Mouse (Mus musculus): ENCODE results near the gene Zcwpw1. TPM values are rescaled to one million over a fixed set of nuclear protein-coding genes. Genes with fewer than 3 reads are reported as not detected.

Gene Zcwpw1
- polyA plus RNA-seq, 2 experiments = 2.4 to 3.1 TPM

GRCm38 (mm10) chr5:137806158-137806557, 18.6 kb downstream of the Zcwpw1 start:
- DNase-seq (ENCODE audit: low read depth in 3 of 3, low spot score in 3 of 3) (no peak), ATAC-seq (ENCODE audit: insufficient read depth) (no peak)
- Histone ChIP-seq H3K36me3 (replicated peaks; ENCODE audit: control insufficient read depth, insufficient read depth, low read depth) (no peaks in the 10 kb centered on the region), H3K9me3 (ENCODE audit: control insufficient read depth, low read length) (no peaks in the 10 kb centered on the region), H3K27ac (no peak overlapping the region), H3K4me2 (ENCODE audit: low read depth) (no peak overlapping the region), H3K4me1 (replicated peaks; ENCODE audit: control insufficient read depth in 2 of 2, insufficient read depth in 2 of 2, low read length in 1 of 2) (no peaks in the 10 kb centered on the region), H3K4me3 (ENCODE audit: insufficient read depth in 1 of 2, low read depth in 2 of 2, low read length in 2 of 2) (no peak overlapping the region), H3K9ac (replicated peaks) (no peak overlapping the region), H3K27me3 (ENCODE audit: control insufficient read depth, insufficient read depth, low read length) (no peaks in the 10 kb centered on the region)
- 58% methylated on average over 1 of the region's 1 CpGs for WGBS (ENCODE audit: insufficient replicate concordance)
- no peak for TF ChIP-seq EP300 (IDR thresholded peaks at IDR 0.05; ENCODE audit: low read depth)
- no peak for TF ChIP-seq CTCF (IDR thresholded peaks at IDR 0.05; ENCODE audit: low read depth)

DNA sequence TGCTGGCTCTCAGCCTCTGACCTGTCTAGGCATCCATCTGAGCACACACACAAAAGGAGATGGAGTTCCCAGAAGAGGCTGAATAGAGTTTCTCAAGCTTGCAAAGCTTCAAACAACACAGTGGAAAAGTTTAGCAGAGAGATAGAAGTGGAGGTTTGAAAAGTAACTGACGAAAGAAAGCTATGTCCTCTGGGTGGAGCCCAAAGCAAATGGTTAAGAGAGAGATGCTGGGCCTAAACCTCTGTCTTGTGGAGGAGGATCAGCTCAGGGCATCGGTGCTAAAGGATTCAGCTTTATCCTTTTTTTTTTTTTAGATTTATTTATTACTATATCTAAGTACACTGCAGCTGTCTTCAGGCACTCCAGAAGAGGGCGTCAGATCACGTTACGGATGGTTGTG, 20.7 kb downstream of the Zcwpw1 start:
- H3K4me1 ChIP-seq (replicated peaks; ENCODE audit: control insufficient read depth in 2 of 2, insufficient read depth in 2 of 2, low read length in 1 of 2) = no peaks in the 10 kb centered on the region
- 71% methylated on average over 5 of the region's 5 CpGs for WGBS (ENCODE audit: insufficient replicate concordance)
- no peak overlapping the region for H3K4me3 ChIP-seq (ENCODE audit: insufficient read depth in 1 of 2, low read depth in 2 of 2, low read length in 2 of 2)
- H3K27me3 ChIP-seq (ENCODE audit: control insufficient read depth, insufficient read depth, low read length) = no peaks in the 10 kb centered on the region
- H3K27ac ChIP-seq = no peak overlapping the region
- H3K9ac ChIP-seq (replicated peaks) = no peak overlapping the region
- H3K36me3 ChIP-seq (replicated peaks; ENCODE audit: control insufficient read depth, insufficient read depth, low read depth) = no peaks in the 10 kb centered on the region
- no peak overlapping the region for H3K4me2 ChIP-seq (ENCODE audit: low read depth)
- no peak for TF ChIP-seq CTCF (IDR thresholded peaks at IDR 0.05; ENCODE audit: low read depth)
- TF ChIP-seq EP300 (IDR thresholded peaks at IDR 0.05; ENCODE audit: low read depth) = no peak
- DNase-seq (ENCODE audit: low read depth in 3 of 3, low spot score in 3 of 3) (no peak), ATAC-seq (ENCODE audit: insufficient read depth) (no peak)
- H3K9me3 ChIP-seq (ENCODE audit: control insufficient read depth, low read length) = no peaks in the 10 kb centered on the region

GRCm38 (mm10) chr5:137817466-137818222, 30.0 kb downstream of the Zcwpw1 start:
- Histone ChIP-seq H3K9ac (replicated peaks) (no peak overlapping the region), H3K9me3 (ENCODE audit: control insufficient read depth, low read length) (no peaks in the 10 kb centered on the region), H3K4me2 (ENCODE audit: low read depth) (no peak overlapping the region), H3K27me3 (ENCODE audit: control insufficient read depth, insufficient read depth, low read length) (no peaks in the 10 kb centered on the region), H3K27ac (no peak overlapping the region), H3K4me1 (replicated peaks; ENCODE audit: control insufficient read depth in 2 of 2, insufficient read depth in 2 of 2, low read length in 1 of 2) (no peaks in the 10 kb centered on the region), H3K4me3 (ENCODE audit: insufficient read depth in 1 of 2, low read depth in 2 of 2, low read length in 2 of 2) (no peak overlapping the region), H3K36me3 (replicated peaks; ENCODE audit: control insufficient read depth, insufficient read depth, low read depth) (no peaks in the 10 kb centered on the region)
- DNase-seq (ENCODE audit: low read depth in 3 of 3, low spot score in 3 of 3) (no peak), ATAC-seq (ENCODE audit: insufficient read depth) (no peak)
- 33% methylated on average over 4 of the region's 4 CpGs for WGBS (ENCODE audit: insufficient replicate concordance)
- TF ChIP-seq EP300 (IDR thresholded peaks at IDR 0.05; ENCODE audit: low read depth) (no peak), CTCF (IDR thresholded peaks at IDR 0.05; ENCODE audit: low read depth) (no peak)

DNA sequence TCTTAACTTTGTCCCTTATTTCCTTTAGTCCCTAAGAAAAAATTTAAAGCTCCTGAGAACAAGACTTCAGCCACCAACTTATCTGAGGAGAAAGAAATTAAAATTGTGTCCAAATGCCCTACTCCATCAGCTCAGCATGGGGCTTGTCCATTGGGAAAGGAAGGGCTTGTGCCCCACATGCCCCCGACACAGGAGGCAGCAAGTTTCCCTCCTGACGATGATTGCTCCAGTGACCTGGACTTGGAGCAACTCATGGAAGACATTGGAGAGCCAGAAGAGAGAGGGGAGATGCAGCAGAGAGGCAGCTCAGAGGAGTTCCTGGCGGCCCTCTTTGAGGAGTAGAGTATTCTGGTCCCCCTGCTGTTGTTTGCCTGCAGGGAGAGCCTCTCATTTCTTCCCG, 34.5 kb downstream of the Zcwpw1 start:
- Histone ChIP-seq H3K4me1 (replicated peaks; ENCODE audit: control insufficient read depth in 2 of 2, insufficient read depth in 2 of 2, low read length in 1 of 2) (0 out of 4 replicates have a peak, but pooled peaks cover 0 to 2% of the 10 kb centered on the region in 2 experiments), H3K27ac (no peak overlapping the region), H3K4me2 (ENCODE audit: low read depth) (no peak overlapping the region), H3K36me3 (replicated peaks; ENCODE audit: control insufficient read depth, insufficient read depth, low read depth) (no peaks in the 10 kb centered on the region), H3K9ac (replicated peaks) (no peak overlapping the region), H3K27me3 (ENCODE audit: control insufficient read depth, insufficient read depth, low read length) (no peaks in the 10 kb centered on the region), H3K4me3 (ENCODE audit: insufficient read depth in 1 of 2, low read depth in 2 of 2, low read length in 2 of 2) (no peak overlapping the region), H3K9me3 (ENCODE audit: control insufficient read depth, low read length) (no peaks in the 10 kb centered on the region)
- no peak for TF ChIP-seq EP300 (IDR thresholded peaks at IDR 0.05; ENCODE audit: low read depth)
- no peak for TF ChIP-seq CTCF (IDR thresholded peaks at IDR 0.05; ENCODE audit: low read depth)
- no peak for DNase-seq (ENCODE audit: low read depth in 3 of 3, low spot score in 3 of 3)
- no peak for ATAC-seq (ENCODE audit: insufficient read depth)
- 53% methylated on average over 4 of the region's 4 CpGs for WGBS (ENCODE audit: insufficient replicate concordance)

- no peak overlapping the region for H3K9ac ChIP-seq (replicated peaks)
- no peak overlapping the region for H3K4me2 ChIP-seq (ENCODE audit: low read depth)
- DNase-seq (ENCODE audit: low read depth in 3 of 3, low spot score in 3 of 3) (no peak), ATAC-seq (ENCODE audit: insufficient read depth) (no peak)
- H3K27me3 ChIP-seq (ENCODE audit: control insufficient read depth, insufficient read depth, low read length) = no peaks in the 10 kb centered on the region
- 62% methylated on average over 1 of the region's 1 CpGs for WGBS (ENCODE audit: insufficient replicate concordance)
- no peak overlapping the region for H3K27ac ChIP-seq
- no peak overlapping the region for H3K4me3 ChIP-seq (ENCODE audit: insufficient read depth in 1 of 2, low read depth in 2 of 2, low read length in 2 of 2)
- H3K4me1 ChIP-seq (replicated peaks; ENCODE audit: control insufficient read depth in 2 of 2, insufficient read depth in 2 of 2, low read length in 1 of 2) = 0 out of 4 replicates have a peak, but pooled peaks cover 0 to 2% of the 10 kb centered on the region in 2 experiments
- no peaks in the 10 kb centered on the region for H3K36me3 ChIP-seq (replicated peaks; ENCODE audit: control insufficient read depth, insufficient read depth, low read depth)
- TF ChIP-seq CTCF (IDR thresholded peaks at IDR 0.05; ENCODE audit: low read depth) (no peak), EP300 (IDR thresholded peaks at IDR 0.05; ENCODE audit: low read depth) (no peak)
- H3K9me3 ChIP-seq (ENCODE audit: control insufficient read depth, low read length) = no peaks in the 10 kb centered on the region
Measured at GRCm38 (mm10) chr5:137822602-137823001, 35.0 kb downstream of the Zcwpw1 start.
